ENCODE assay signal across 21 mouse cellular contexts in genomic region chr6:94644641-94645040, GRCm38 (mm10). TPM values are rescaled to one million over a fixed set of nuclear protein-coding genes. Genes with fewer than 3 reads are reported as not detected.
DNase-seq lines count a peak whose midpoint lies in the region; ATAC-seq and TF ChIP-seq lines count a peak whose summit lies in the region.
"Had no signal": no experiment of that assay in that cellular context is flagged by ENCODE, and none has a peak within 500 bp of the region (broad histone marks: within the 10 kb centered on the region; RNA-seq: fewer than 3 reads in every experiment).

No protein-coding gene starts in this region.

- peak; percentile 71 for ATAC-seq in frontal cortex, adult (ENCODE audit: low TSS enrichment)
- ATAC-seq in kidney, embryonic 14.5 days (ENCODE audit: low FRiP score, low TSS enrichment), result no peak
- ATAC-seq: intestine, embryonic 15.5 days had no signal

- H3K27ac ChIP-seq in kidney, embryonic 14.5 days (ENCODE audit: low read depth, low read length), result no peak overlapping the region
- H3K27ac ChIP-seq in thymus, adult 2 months (ENCODE audit: control insufficient read depth, insufficient read depth, low read length), result peak overlapping the region; percentile 42; the same call in 1 of the 2 replicates
- H3K27ac ChIP-seq: hindbrain, embryonic 14.5 days; intestine, embryonic 15.5 days; liver, embryonic 15.5 days; macrophage had no signal

- H3K9me3 ChIP-seq in kidney, embryonic 14.5 days (ENCODE audit: control insufficient read depth, low read length), result no peaks in the 10 kb centered on the region
- H3K9me3 ChIP-seq: G1E; heart, embryonic 12.5 days; intestine, embryonic 15.5 days; liver, embryonic 15.5 days had no signal

- no peak overlapping the region for H3K4me2 ChIP-seq in kidney, embryonic 14.5 days (replicated peaks; ENCODE audit: low read depth, low read length)
- H3K4me2 ChIP-seq: heart, embryonic 12.5 days; hindbrain, embryonic 14.5 days; intestine, embryonic 15.5 days; liver, embryonic 15.5 days; midbrain, embryonic 11.5 days had no signal

- no peak for DNase-seq in frontal cortex, postnatal 10 days (ENCODE audit: low spot score in 2 of 2)
- peak; percentile 63 for DNase-seq in kidney, adult 9 months
- DNase-seq in thymus, adult 2 months, result no peak
- DNase-seq in thymus, postnatal 36 days, result no peak
- DNase-seq in urinary bladder, adult 2 months (ENCODE audit: low spot score), result no peak
- DNase-seq: adrenal gland, postnatal 36 days; cerebellum, adult 18-20 months; cerebellum, postnatal 25 days; embryo, embryonic 11 days; left cerebral cortex, postnatal 4 days; right cerebral cortex, postnatal 4 days; thymus, postnatal 14 days had no signal

- no peak for TF ChIP-seq CTCF in thymus, adult 2 months (IDR thresholded peaks at IDR 0.05; ENCODE audit: borderline replicate concordance, control insufficient read depth, extremely low read depth, insufficient read depth, low read length, poor library complexity)

- no peak overlapping the region for H3K9ac ChIP-seq in kidney, embryonic 14.5 days (ENCODE audit: low read depth, low read length)
- H3K9ac ChIP-seq: heart, embryonic 12.5 days; hindbrain, embryonic 14.5 days; intestine, embryonic 15.5 days; liver, embryonic 15.5 days had no signal

- H3K27me3 ChIP-seq in kidney, embryonic 14.5 days (ENCODE audit: control insufficient read depth, insufficient read depth, low read length), result no peaks in the 10 kb centered on the region
- H3K27me3 ChIP-seq in thymus, adult 2 months (ENCODE audit: control insufficient read depth, insufficient read depth, low read length), result no peaks in the 10 kb centered on the region
- H3K27me3 ChIP-seq: heart, embryonic 12.5 days; intestine, embryonic 15.5 days; liver, embryonic 15.5 days had no signal

- H3K4me3 ChIP-seq in kidney, embryonic 14.5 days (ENCODE audit: low read length), result no peak overlapping the region
- no peak overlapping the region for H3K4me3 ChIP-seq in thymus, adult 2 months (ENCODE audit: control insufficient read depth, insufficient read depth, low read length)
- H3K4me3 ChIP-seq: heart, embryonic 12.5 days; intestine, embryonic 15.5 days; liver, embryonic 15.5 days had no signal

- TF ChIP-seq POLR2A in thymus, adult 2 months (IDR thresholded peaks at IDR 0.05; ENCODE audit: control insufficient read depth, extremely low read depth, insufficient read depth, low read length, poor library complexity), result no peak

- WGBS in kidney, embryonic 14.5 days, result 66% methylated on average over 3 of the region's 3 CpGs
- WGBS in thymus, adult 2 months, result 29% methylated on average over 3 of the region's 3 CpGs

- H3K4me1 ChIP-seq in kidney, embryonic 14.5 days (ENCODE audit: control insufficient read depth, insufficient read depth, low read length), result peaks cover 25% of the 10 kb centered on the region
- H3K4me1 ChIP-seq in thymus, adult 2 months (replicated peaks; ENCODE audit: control insufficient read depth, insufficient read depth, low read length), result peaks cover 48% of the 10 kb centered on the region

- no peaks in the 10 kb centered on the region for H3K36me3 ChIP-seq in kidney, embryonic 14.5 days (ENCODE audit: control insufficient read depth, insufficient read depth, low read length)
- no peaks in the 10 kb centered on the region for H3K36me3 ChIP-seq in thymus, adult 2 months (ENCODE audit: control insufficient read depth, insufficient read depth, low read length)
- H3K36me3 ChIP-seq: heart, embryonic 12.5 days; intestine, embryonic 15.5 days; liver, embryonic 15.5 days had no signal

RNA-seq across cellular contexts. Expression of gene Lrig1, which starts 55.3 kb away (rescaled TPM):
- polyA plus RNA-seq in kidney, embryonic 14.5 days (2014; fragmentation: Nextera tagmentation; extraction: Ambion mirVana), result 10.4 and 11.0 TPM in 2 replicates
- 58.7 and 62.1 TPM in 2 replicates for polyA plus RNA-seq in thymus, adult 2 months (2012; rRNA removed)
- 10.8 and 13.8 TPM in 2 replicates for polyA plus RNA-seq in urinary bladder, adult 2 months (2012; rRNA removed)
